ENCODE assay signal across 17 mouse cellular contexts in the genomic region with DNA sequence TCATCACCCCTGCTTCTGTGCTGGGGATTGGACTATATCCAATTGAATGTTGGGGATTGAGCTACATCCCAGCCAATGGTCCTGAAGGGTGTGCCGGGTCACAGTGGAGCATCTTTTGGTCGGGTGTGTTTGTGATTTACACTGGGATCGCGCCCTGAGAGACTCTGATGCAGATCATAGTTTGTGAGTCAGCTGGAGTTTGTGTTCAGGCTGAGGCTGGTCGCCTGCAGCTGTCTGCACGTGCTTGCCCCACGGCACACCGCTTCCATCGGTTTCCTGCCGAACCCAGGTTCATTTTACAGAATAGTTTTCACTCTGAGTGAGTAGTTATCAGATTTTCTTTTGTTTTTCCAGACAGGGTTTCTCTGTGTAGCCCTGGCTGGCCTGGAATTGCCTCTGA. TPM values are rescaled to one million over a fixed set of nuclear protein-coding genes. Genes with fewer than 3 reads are reported as not detected.
A peak's percentile ranks its signal among the peaks of the same experiment; 100 is the strongest.
DNase-seq lines count a peak whose midpoint lies in the region; ATAC-seq lines count a peak whose summit lies in the region.
"Had no signal": no experiment of that assay in that cellular context is flagged by ENCODE, and none has a peak within 500 bp of the region (broad histone marks: within the 10 kb centered on the region; RNA-seq: fewer than 3 reads in every experiment).

No protein-coding gene starts in this region.

- DNase-seq in heart, postnatal 14 days = no peak
- DNase-seq in thymus, postnatal 14 days = peak; percentile 33
- DNase-seq in thymus, adult 18-20 months = no peak
- no peak for DNase-seq in yolk sac, embryonic 10.5 days (ENCODE audit: low spot score)
- no peak for DNase-seq in right cerebral cortex, postnatal 4 days
- DNase-seq: gastrocnemius, postnatal 10 days; kidney, adult 2 months; kidney, postnatal 36 days had no signal

- H3K4me2 ChIP-seq in heart, embryonic 12.5 days = 0 out of 2 replicates have a peak overlapping the region, but pooled peaks have one; percentile 46
- no peak overlapping the region for H3K4me2 ChIP-seq in limb, embryonic 13.5 days (replicated peaks)
- H3K4me2 ChIP-seq: forebrain, embryonic 12.5 days; hindbrain, embryonic 14.5 days; liver, embryonic 11.5 days; lung, embryonic 15.5 days; neural tube, embryonic 13.5 days had no signal

- no peak overlapping the region for H3K4me3 ChIP-seq in heart, embryonic 12.5 days
- no peak overlapping the region for H3K4me3 ChIP-seq in limb, embryonic 13.5 days
- H3K4me3 ChIP-seq: forebrain, embryonic 12.5 days; lung, embryonic 15.5 days; megakaryocyte, embryonic 14.5 days; neural tube, embryonic 13.5 days had no signal

- intact Hi-C loops in heart, postnatal 14 days (cut with DNase I) = no loop called here

- peak overlapping the region; percentile 82 for H3K27ac ChIP-seq in heart, embryonic 12.5 days (ENCODE audit: poor library complexity, severe bottlenecking)
- peak overlapping the region; percentile 16; the same call in 1 of the 2 replicates for H3K27ac ChIP-seq in limb, embryonic 13.5 days
- H3K27ac ChIP-seq: hindbrain, embryonic 14.5 days; lung, embryonic 15.5 days; neural tube, embryonic 13.5 days had no signal

- ATAC-seq in heart, embryonic 12.5 days (ENCODE audit: insufficient number of reproducible peaks, low FRiP score) = no peak
- ATAC-seq in limb, embryonic 13.5 days (ENCODE audit: low FRiP score, low read depth) = no peak
- ATAC-seq: activated CD4-positive, CD25-positive, alpha-beta regulatory T cell, adult 4 months had no signal

- H3K9me3 ChIP-seq in heart, embryonic 12.5 days (replicated peaks) = no peaks in the 10 kb centered on the region
- H3K9me3 ChIP-seq in limb, embryonic 13.5 days = no peaks in the 10 kb centered on the region
- H3K9me3 ChIP-seq: forebrain, embryonic 12.5 days; lung, embryonic 15.5 days; megakaryocyte, embryonic 14.5 days; neural tube, embryonic 13.5 days had no signal

- H3K9ac ChIP-seq in heart, embryonic 12.5 days = no peak overlapping the region
- 0 out of 2 replicates have a peak overlapping the region, but pooled peaks have one; percentile 19 for H3K9ac ChIP-seq in limb, embryonic 13.5 days
- H3K9ac ChIP-seq: forebrain, embryonic 12.5 days; hindbrain, embryonic 14.5 days; lung, embryonic 15.5 days; neural tube, embryonic 13.5 days had no signal

- no peaks in the 10 kb centered on the region for H3K27me3 ChIP-seq in heart, embryonic 12.5 days (replicated peaks)
- no peaks in the 10 kb centered on the region for H3K27me3 ChIP-seq in limb, embryonic 13.5 days
- H3K27me3 ChIP-seq: forebrain, embryonic 12.5 days; lung, embryonic 15.5 days; megakaryocyte, embryonic 14.5 days; neural tube, embryonic 13.5 days had no signal

- peaks cover 11% of the 10 kb centered on the region for H3K36me3 ChIP-seq in heart, embryonic 12.5 days
- peaks cover 35% of the 10 kb centered on the region for H3K36me3 ChIP-seq in limb, embryonic 13.5 days
- H3K36me3 ChIP-seq: forebrain, embryonic 12.5 days had no signal

- peaks cover 98% of the 10 kb centered on the region for H3K4me1 ChIP-seq in heart, embryonic 12.5 days (replicated peaks)
- H3K4me1 ChIP-seq in limb, embryonic 13.5 days = peaks cover 85% of the 10 kb centered on the region

- 62% methylated on average over 10 of the region's 10 CpGs for WGBS in heart, embryonic 12.5 days
- WGBS in limb, embryonic 13.5 days = 52% methylated on average over 10 of the region's 10 CpGs

RNA-seq across cellular contexts. Expression of gene Sec14l1, which starts 9.6 kb away (rescaled TPM):
- 53.4 and 56.6 TPM in 2 replicates for polyA plus RNA-seq in heart, embryonic 12.5 days (2016; fragmentation: Nextera tagmentation; extraction: Ambion mirVana)
- total RNA-seq in heart, postnatal 14 days (2021) = 10 to 100 TPM; 89.1 to 92.0 TPM
- 61.2 and 65.4 TPM in 2 replicates for polyA plus RNA-seq in limb, embryonic 13.5 days (2015; fragmentation: Nextera tagmentation; extraction: Ambion mirVana)
